Mouse (Mus musculus) regulatory T cell (primary cell): ENCODE measurements around the gene Tmem150c.

Experiments used
- in situ Hi-C: fragments of 300-600 bp; cut with MboI, MseI; formaldehyde crosslinking; loops from one replicate; pipeline ENCODE4 v1.15.1; 2025; ENCODE audit warnings: high pct_unique_total_duplicates

Tmem150c gene

GRCm38 (mm10) chr5:100055866-100056369 is 103.7 kb downstream of the Tmem150c start:
- in situ Hi-C loops, result no loop called here

- in situ Hi-C loops, result no loop called here
Measured at GRCm38 (mm10) chr5:100054807-100055547, 104.6 kb downstream of the Tmem150c start.

DNA sequence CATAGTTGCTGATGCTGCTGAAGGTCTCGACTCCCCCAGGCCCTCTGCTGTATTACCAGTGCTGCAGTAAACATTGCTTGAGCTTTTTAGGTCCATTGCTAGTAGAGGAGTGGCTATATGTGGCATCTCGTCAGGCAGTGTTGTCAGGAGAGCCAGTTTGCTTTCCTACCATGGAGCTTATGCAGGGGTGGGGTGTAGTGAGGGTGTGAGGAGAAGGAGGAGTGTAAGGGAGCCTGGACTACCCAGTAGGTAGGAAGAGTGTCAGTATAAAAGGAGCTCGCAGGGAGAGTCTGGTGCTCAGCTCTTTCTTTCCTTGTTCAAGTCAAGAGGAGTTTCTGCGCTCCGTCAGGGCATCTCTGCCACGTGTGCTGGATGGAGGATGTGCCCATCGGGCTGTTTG is 106.9 kb downstream of the Tmem150c start:
- in situ Hi-C loops, result no loop called here

GRCm38 (mm10) chr5:100049904-100050303 is 109.7 kb downstream of the Tmem150c start:
- in situ Hi-C loops, result no loop called here

DNA sequence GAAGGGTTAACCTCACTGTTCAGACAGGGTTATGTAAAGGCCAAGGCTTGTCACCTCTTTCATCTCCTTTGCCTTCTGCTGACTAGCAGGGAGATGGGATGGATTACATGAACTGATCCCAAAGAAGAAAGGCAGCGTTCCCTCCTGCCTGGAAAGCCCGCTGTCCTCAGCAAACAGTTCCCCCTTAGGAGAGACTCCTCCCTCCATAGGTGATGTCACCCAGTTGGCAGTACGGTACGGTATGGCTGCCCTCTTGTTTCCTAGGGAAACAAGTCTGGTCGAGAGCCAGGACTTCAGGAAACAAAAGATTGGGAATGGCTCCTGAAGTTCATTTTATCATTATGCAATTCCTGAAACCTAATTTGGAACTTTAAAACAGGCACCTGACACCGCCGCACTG is 111.7 kb downstream of the Tmem150c start:
- in situ Hi-C loops, result no loop called here

- in situ Hi-C loops, result no loop called here
Measured at GRCm38 (mm10) chr5:100047143-100047640, 112.4 kb downstream of the Tmem150c start.

DNA sequence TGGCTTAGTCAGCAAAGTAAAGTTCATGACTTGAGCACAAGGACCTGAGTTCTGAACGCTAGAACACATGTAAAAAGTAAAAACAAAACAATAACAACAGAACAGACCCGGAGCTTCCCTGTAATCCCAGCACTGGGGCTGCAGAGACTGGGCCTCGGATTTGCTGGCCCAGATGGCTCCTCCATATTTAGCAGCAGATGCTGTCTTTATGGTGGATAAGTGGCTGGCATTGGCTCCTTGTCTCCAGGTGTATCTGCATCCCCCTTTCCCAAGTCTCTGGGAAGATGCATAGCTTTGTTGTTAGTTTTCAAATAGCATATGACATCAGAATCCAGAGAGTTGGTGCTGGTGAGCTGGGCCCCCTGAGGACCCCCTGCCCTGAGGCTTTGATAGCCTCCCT is 113.5 kb downstream of the Tmem150c start:
- in situ Hi-C loops, result no loop called here

GRCm38 (mm10) chr5:100044621-100045020 is 115.0 kb downstream of the Tmem150c start:
- in situ Hi-C loops, result loop anchor here (5.0 kb wide), 1 partner anchor 62 kb away; no protein-coding TSS in a partner anchor

GRCm38 (mm10) chr5:100044030-100044429 is 115.6 kb downstream of the Tmem150c start:
- in situ Hi-C loops, result loop anchor here (5.0 kb wide), 1 partner anchor 62 kb away; no protein-coding TSS in a partner anchor

DNA sequence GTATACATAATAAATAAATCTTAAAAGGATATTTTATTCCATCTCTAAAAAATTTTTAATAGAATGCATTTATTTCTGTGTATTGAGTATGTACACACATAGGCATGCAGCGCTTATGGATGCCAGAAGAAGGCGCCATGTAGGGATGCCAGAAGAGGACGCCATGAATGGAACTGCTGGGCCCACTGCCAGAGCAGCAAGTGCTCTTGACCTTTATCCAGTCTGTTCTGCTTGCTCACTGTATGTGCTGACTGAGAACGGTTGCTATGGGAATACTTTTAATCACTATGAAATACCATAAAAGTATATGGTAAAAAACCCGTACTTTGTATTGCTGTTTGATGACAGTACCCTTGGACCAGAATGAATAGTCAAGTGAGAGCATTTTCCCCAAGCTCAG is 116.2 kb downstream of the Tmem150c start:
- in situ Hi-C loops, result loop anchor here (5.0 kb wide), 1 partner anchor 61 kb away; no protein-coding TSS in a partner anchor

- in situ Hi-C loops, result loop anchor here (5.0 kb wide), 1 partner anchor 60 kb away; no protein-coding TSS in a partner anchor
Measured at GRCm38 (mm10) chr5:100042467-100042866, 117.1 kb downstream of the Tmem150c start.

DNA sequence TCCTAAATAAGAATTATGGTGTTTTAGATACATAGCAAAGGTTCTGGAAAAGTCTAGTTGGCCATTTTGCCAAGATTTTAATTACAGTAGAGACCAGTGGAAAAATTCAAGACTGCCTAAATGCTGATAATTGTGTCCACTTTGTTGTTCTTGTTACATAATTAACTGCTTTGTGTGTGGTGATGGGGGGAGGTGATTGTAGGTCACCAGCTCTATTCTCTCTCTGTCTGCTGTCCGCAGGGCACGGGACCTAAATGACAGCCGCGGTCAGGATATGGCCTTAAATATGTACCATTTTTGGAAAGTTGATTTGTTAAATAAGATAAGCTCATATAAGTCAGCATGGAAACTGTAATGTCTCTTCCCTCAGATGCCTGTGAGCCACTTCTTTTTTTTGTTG is 118.3 kb downstream of the Tmem150c start:
- in situ Hi-C loops, result loop anchor here (5.0 kb wide), 1 partner anchor 59 kb away; no protein-coding TSS in a partner anchor

GRCm38 (mm10) chr5:100040281-100040784 is 119.3 kb downstream of the Tmem150c start:
- in situ Hi-C loops, result loop anchor here (5.0 kb wide), 1 partner anchor 58 kb away; no protein-coding TSS in a partner anchor

DNA sequence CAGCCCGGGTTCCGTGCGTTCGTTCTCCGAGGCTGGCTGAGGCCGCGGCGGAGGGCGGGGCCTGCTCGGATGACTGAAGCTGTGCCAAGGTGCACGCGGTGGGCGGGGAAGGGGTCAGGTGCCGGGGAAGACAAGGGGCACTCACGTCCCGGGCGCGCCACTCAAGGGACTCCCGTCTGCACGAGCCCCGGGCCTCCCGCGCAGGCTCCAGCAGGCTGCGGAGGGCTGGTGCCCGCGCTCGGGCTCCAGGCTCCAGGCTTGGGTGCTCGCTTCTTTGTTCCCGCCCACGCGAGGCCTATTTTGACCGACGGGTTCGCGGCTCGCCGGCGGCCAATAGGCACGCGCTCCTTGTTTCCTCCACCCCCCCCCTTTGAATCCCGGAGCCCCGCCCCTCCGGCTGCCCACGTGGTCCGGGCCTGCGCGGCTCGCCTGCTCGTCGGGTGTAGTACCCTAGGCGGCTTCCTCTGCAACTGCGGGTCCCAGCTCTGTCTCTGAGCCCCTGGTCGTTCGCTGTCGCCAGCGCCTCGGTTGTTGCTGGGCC is 119.9 kb downstream of the Tmem150c start, which contains the start of the genes Hnrnpdl and Enoph1:
TSS of gene Hnrnpdl (minus strand) at position 63 of the 541 bp plus-strand sequence.
TSS of gene Enoph1 (plus strand) at position 384 of the 541 bp plus-strand sequence.
- in situ Hi-C loops, result loop anchor here (5.0 kb wide), 1 partner anchor 57 kb away; no protein-coding TSS in a partner anchor

- in situ Hi-C loops, result no loop called here
Measured at GRCm38 (mm10) chr5:100038714-100039601, 120.7 kb downstream of the Tmem150c start.

DNA sequence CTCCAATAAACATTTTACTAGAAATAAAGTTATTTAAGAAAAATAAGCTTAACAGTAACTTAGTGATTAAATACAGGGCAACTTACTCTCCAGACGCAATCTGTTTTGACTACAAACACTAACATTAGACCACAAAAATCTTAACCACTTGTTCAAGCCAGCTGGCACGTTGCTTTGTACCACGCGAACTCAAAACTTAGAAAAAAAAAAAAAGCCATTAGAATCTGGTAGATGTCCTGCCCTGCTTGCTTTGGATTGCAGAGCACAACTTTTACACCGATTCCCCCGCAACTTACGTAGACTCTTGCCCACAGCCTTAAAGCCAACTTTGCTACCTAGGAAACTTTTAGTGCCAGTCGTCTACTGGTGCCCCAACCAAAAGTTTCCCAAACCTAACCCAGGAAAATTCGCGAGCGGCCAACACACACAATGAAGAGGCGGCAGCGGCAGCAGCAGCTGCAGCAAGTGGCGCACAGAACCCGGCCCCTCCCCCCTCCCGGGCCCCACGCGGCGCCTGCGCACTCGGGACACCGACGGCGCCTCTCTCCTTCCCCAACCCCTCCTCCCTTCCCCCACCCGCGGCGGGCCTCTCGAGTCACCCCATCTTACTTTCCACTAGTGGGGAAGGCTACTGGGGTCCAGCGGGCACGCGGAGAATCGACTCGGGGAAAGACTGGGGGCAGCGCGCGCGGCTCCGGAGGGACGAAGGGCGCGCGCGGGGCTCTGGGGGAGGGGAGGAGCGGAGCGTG is 121.5 kb downstream of the Tmem150c start:
- in situ Hi-C loops, result no loop called here

GRCm38 (mm10) chr5:100036681-100037080 is 122.9 kb downstream of the Tmem150c start:
- in situ Hi-C loops, result no loop called here

GRCm38 (mm10) chr5:100035950-100036349 is 123.7 kb downstream of the Tmem150c start:
- in situ Hi-C loops, result no loop called here

DNA sequence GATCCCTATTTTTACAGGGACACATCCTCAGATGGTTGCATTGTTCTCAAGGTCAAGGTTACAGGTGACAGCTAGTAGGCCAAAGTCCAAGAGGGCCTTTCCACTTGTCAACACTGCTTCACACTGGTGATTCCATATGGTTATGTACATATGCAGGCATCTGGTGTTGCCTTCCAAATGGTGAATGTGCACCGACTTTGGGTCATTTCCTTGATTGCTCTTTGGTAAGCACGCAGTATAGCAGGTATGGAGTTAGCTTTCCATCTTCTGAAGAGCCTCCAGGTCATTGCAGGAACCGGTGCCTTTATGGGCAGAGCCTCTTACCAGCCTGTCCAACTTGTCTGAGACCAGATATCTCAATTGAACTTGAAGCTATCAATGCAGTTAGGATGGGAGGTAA is 127.0 kb downstream of the Tmem150c start:
- in situ Hi-C loops, result no loop called here

- in situ Hi-C loops, result no loop called here
Measured at GRCm38 (mm10) chr5:100032107-100032506, 127.5 kb downstream of the Tmem150c start.
